10 mouse cellular contexts compared by ENCODE assay signal in the genomic region with DNA sequence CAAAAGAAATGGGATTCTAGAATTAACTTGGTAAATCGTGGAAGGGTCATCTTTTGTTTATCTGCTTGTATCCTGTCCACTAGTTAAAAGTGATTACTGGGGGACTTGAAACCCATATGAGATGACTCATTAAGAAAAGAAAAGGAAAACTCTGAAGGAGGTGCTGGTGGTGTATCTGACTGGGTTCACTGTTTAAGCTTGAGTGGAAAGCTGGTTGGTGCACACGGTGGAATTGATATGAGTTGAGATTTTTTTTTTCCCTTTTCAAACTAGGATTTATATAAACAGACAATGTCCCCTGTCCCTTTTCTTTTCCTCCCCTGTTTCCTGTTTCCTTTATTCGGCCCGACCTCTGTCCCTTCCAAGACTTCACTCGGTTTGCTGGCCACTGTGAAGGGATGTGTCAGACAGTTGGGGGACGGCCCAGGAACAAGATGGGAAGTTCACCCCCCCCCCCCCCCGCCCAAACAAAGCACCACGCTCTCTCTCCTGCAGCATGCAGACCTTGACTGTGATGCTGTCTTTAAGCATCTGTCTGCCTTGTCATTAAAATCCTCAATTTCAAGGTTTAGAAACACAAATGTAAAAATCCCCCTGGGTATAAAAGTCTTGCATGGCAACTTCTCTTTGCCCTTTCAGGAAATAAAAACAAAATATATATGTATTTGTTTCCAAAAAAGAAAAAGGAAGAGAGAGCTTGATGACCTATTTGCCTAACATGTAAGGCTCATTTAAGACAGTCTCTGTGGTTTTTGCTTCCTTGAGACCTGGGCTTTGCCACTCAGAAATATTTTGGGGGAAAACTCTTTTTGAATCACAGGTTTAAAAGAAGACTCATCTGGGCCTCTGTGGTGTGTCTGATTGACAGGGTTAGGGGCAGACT.
DNase-seq lines count a peak whose midpoint lies in the region; ATAC-seq and TF ChIP-seq lines count a peak whose summit lies in the region.
"Had no signal": no experiment of that assay in that cellular context is flagged by ENCODE, and none has a peak within 500 bp of the region (broad histone marks: within the 10 kb centered on the region; RNA-seq: fewer than 3 reads in every experiment).

No protein-coding gene starts in this region.

- 10% methylated on average over 8 of the region's 8 CpGs for WGBS in liver, embryonic 11.5 days
- WGBS in liver, embryonic 12.5 days (ENCODE audit: insufficient replicate concordance): 19% methylated on average over 8 of the region's 8 CpGs
- 5% methylated on average over 8 of the region's 8 CpGs for WGBS in forebrain, embryonic 12.5 days
- WGBS in hindbrain, embryonic 15.5 days: 13% methylated on average over 8 of the region's 8 CpGs
- WGBS in neural tube, embryonic 13.5 days: 10% methylated on average over 8 of the region's 8 CpGs
- 48% methylated on average over 8 of the region's 8 CpGs for WGBS in thymus, adult 2 months

- peaks cover 34% of the 10 kb centered on the region for H3K27me3 ChIP-seq in liver, embryonic 11.5 days (replicated peaks; ENCODE audit: control insufficient read depth, insufficient read depth, low read length)
- H3K27me3 ChIP-seq in liver, embryonic 12.5 days (replicated peaks): peaks cover 91% of the 10 kb centered on the region
- H3K27me3 ChIP-seq in forebrain, embryonic 12.5 days: peaks cover 29% of the 10 kb centered on the region
- H3K27me3 ChIP-seq in hindbrain, embryonic 15.5 days: peaks cover 3% of the 10 kb centered on the region; the same call in 1 of the 2 replicates
- peaks cover 4% of the 10 kb centered on the region for H3K27me3 ChIP-seq in neural tube, embryonic 13.5 days
- peaks cover 15% of the 10 kb centered on the region; the same call in 1 of the 2 replicates for H3K27me3 ChIP-seq in thymus, adult 2 months (ENCODE audit: control insufficient read depth, insufficient read depth, low read length)
- H3K27me3 ChIP-seq: Patski had no signal

- no peak for TF ChIP-seq POLR2A in thymus, adult 2 months (IDR thresholded peaks at IDR 0.05; ENCODE audit: control insufficient read depth, extremely low read depth, insufficient read depth, low read length, poor library complexity)

- H3K9ac ChIP-seq in liver, embryonic 11.5 days (ENCODE audit: low read depth, low read length): no peak overlapping the region
- H3K9ac ChIP-seq in liver, embryonic 12.5 days: no peak overlapping the region
- 0 out of 2 replicates have a peak overlapping the region, but pooled peaks have one; percentile 59 for H3K9ac ChIP-seq in forebrain, embryonic 12.5 days
- peak overlapping the region; percentile 13; the same call in 1 of the 2 replicates for H3K9ac ChIP-seq in hindbrain, embryonic 15.5 days
- H3K9ac ChIP-seq in neural tube, embryonic 13.5 days: peak overlapping the region; percentile 100

- ATAC-seq in liver, embryonic 11.5 days (replicated peaks; ENCODE audit: low FRiP score): no peak
- no peak for ATAC-seq in liver, embryonic 12.5 days
- no peak for ATAC-seq in forebrain, embryonic 12.5 days (ENCODE audit: low FRiP score)
- ATAC-seq in hindbrain, embryonic 15.5 days (ENCODE audit: low FRiP score, low read depth): no peak
- ATAC-seq in neural tube, embryonic 13.5 days (ENCODE audit: low read depth): no peak
- ATAC-seq in cerebellum, adult (ENCODE audit: insufficient number of reproducible peaks, low FRiP score, low TSS enrichment): no peak
- ATAC-seq: Patski had no signal

- H3K9me3 ChIP-seq in liver, embryonic 11.5 days (ENCODE audit: control insufficient read depth, low read length): no peaks in the 10 kb centered on the region
- H3K9me3 ChIP-seq in liver, embryonic 12.5 days (replicated peaks): no peaks in the 10 kb centered on the region
- H3K9me3 ChIP-seq in forebrain, embryonic 12.5 days: no peaks in the 10 kb centered on the region
- no peaks in the 10 kb centered on the region for H3K9me3 ChIP-seq in hindbrain, embryonic 15.5 days
- H3K9me3 ChIP-seq in neural tube, embryonic 13.5 days: no peaks in the 10 kb centered on the region

- no peak overlapping the region for H3K4me3 ChIP-seq in liver, embryonic 11.5 days (ENCODE audit: low read depth, low read length)
- no peak overlapping the region for H3K4me3 ChIP-seq in liver, embryonic 12.5 days
- no peak overlapping the region for H3K4me3 ChIP-seq in forebrain, embryonic 12.5 days (replicated peaks)
- no peak overlapping the region for H3K4me3 ChIP-seq in hindbrain, embryonic 15.5 days
- 0 out of 2 replicates have a peak overlapping the region, but pooled peaks have one; percentile 6 for H3K4me3 ChIP-seq in neural tube, embryonic 13.5 days
- no peak overlapping the region for H3K4me3 ChIP-seq in thymus, adult 2 months (ENCODE audit: control insufficient read depth, insufficient read depth, low read length)

- no peaks in the 10 kb centered on the region for H3K36me3 ChIP-seq in liver, embryonic 11.5 days (ENCODE audit: control insufficient read depth, insufficient read depth, low read length)
- H3K36me3 ChIP-seq in liver, embryonic 12.5 days: no peaks in the 10 kb centered on the region
- H3K36me3 ChIP-seq in forebrain, embryonic 12.5 days (replicated peaks): no peaks in the 10 kb centered on the region
- H3K36me3 ChIP-seq in hindbrain, embryonic 15.5 days: no peaks in the 10 kb centered on the region
- H3K36me3 ChIP-seq in neural tube, embryonic 13.5 days: no peaks in the 10 kb centered on the region
- no peaks in the 10 kb centered on the region for H3K36me3 ChIP-seq in thymus, adult 2 months (ENCODE audit: control insufficient read depth, insufficient read depth, low read length)

- TF ChIP-seq CTCF in thymus, adult 2 months (IDR thresholded peaks at IDR 0.05; ENCODE audit: borderline replicate concordance, control insufficient read depth, extremely low read depth, insufficient read depth, low read length, poor library complexity): no peak

- DNase-seq in liver, embryonic 11.5 days (ENCODE audit: low spot score): no peak
- no peak for DNase-seq in thymus, adult 2 months
- no peak for DNase-seq in thymus, postnatal 36 days
- DNase-seq: cerebellum, adult 9-10 months had no signal

- no peak overlapping the region; the same call in 1 of the 2 replicates for H3K27ac ChIP-seq in liver, embryonic 11.5 days (ENCODE audit: low read depth, low read length)
- no peak overlapping the region for H3K27ac ChIP-seq in liver, embryonic 12.5 days
- H3K27ac ChIP-seq in forebrain, embryonic 12.5 days: peak overlapping the region; percentile 94
- H3K27ac ChIP-seq in hindbrain, embryonic 15.5 days (replicated peaks): peak overlapping the region; percentile 95
- peak overlapping the region; percentile 100 for H3K27ac ChIP-seq in neural tube, embryonic 13.5 days (replicated peaks)
- no peak overlapping the region for H3K27ac ChIP-seq in thymus, adult 2 months (ENCODE audit: control insufficient read depth, insufficient read depth, low read length)

- H3K4me1 ChIP-seq in liver, embryonic 11.5 days (replicated peaks; ENCODE audit: control insufficient read depth, insufficient read depth, low read length): peaks cover 54% of the 10 kb centered on the region
- peaks cover 73% of the 10 kb centered on the region for H3K4me1 ChIP-seq in liver, embryonic 12.5 days
- peaks cover 94% of the 10 kb centered on the region for H3K4me1 ChIP-seq in forebrain, embryonic 12.5 days
- H3K4me1 ChIP-seq in hindbrain, embryonic 15.5 days (replicated peaks): peaks cover 56% of the 10 kb centered on the region
- H3K4me1 ChIP-seq in neural tube, embryonic 13.5 days (replicated peaks): peaks cover 97% of the 10 kb centered on the region
- H3K4me1 ChIP-seq in thymus, adult 2 months (replicated peaks; ENCODE audit: control insufficient read depth, insufficient read depth, low read length): peaks cover 4% of the 10 kb centered on the region

- peak overlapping the region; percentile 10; the same call in 1 of the 2 replicates for H3K4me2 ChIP-seq in liver, embryonic 11.5 days
- H3K4me2 ChIP-seq in liver, embryonic 12.5 days: no peak overlapping the region
- peak overlapping the region; percentile 26 for H3K4me2 ChIP-seq in forebrain, embryonic 12.5 days
- H3K4me2 ChIP-seq in hindbrain, embryonic 15.5 days: peak overlapping the region; percentile 96
- peak overlapping the region; percentile 96 for H3K4me2 ChIP-seq in neural tube, embryonic 13.5 days

Comparison
In these comparisons a context has a peak if more than half of its experiments do, and no peak if none do; other contexts are left out.
1. H3K27ac ChIP-seq: peak in forebrain, embryonic 12.5 days (single experiment), hindbrain, embryonic 15.5 days (single experiment) and neural tube, embryonic 13.5 days (single experiment); none in liver, embryonic 11.5 days (single experiment), liver, embryonic 12.5 days (single experiment) and thymus, adult 2 months (single experiment).
2. H3K9ac ChIP-seq: peak in forebrain, embryonic 12.5 days (single experiment), hindbrain, embryonic 15.5 days (single experiment) and neural tube, embryonic 13.5 days (single experiment); none in liver, embryonic 11.5 days (single experiment) and liver, embryonic 12.5 days (single experiment).